30 mouse cellular contexts compared by ENCODE assay signal in genomic region chr7:47163203-47163602, GRCm38 (mm10). TPM values are rescaled to one million over a fixed set of nuclear protein-coding genes. Genes with fewer than 3 reads are reported as not detected.
DNase-seq lines count a peak whose midpoint lies in the region; ATAC-seq and TF ChIP-seq lines count a peak whose summit lies in the region.
"Had no signal": no experiment of that assay in that cellular context is flagged by ENCODE, and none has a peak within 500 bp of the region (broad histone marks: within the 10 kb centered on the region; RNA-seq: fewer than 3 reads in every experiment).

No protein-coding gene starts in this region.

- no peaks in the 10 kb centered on the region for H3K36me3 ChIP-seq in hindbrain, postnatal 0 days (ENCODE audit: insufficient read depth, low read length)
- no peaks in the 10 kb centered on the region for H3K36me3 ChIP-seq in hindbrain, embryonic 14.5 days (replicated peaks; ENCODE audit: control insufficient read depth, insufficient read depth)
- no peaks in the 10 kb centered on the region for H3K36me3 ChIP-seq in lung, postnatal 0 days (ENCODE audit: insufficient read depth, low read length)
- H3K36me3 ChIP-seq: embryonic facial prominence, embryonic 15.5 days; forebrain, embryonic 10.5 days; heart, embryonic 10.5 days; hindbrain, embryonic 12.5 days had no signal

- TF ChIP-seq POLR2A in lung, adult 2 months (IDR thresholded peaks at IDR 0.05; ENCODE audit: borderline replicate concordance, extremely low read depth, low read depth, low read length): no peak

- no peak for TF ChIP-seq EP300 in lung, postnatal 0 days (IDR thresholded peaks at IDR 0.05)

- peak; percentile 30 for DNase-seq in hindbrain, postnatal 0 days (ENCODE audit: low spot score)
- DNase-seq in hindbrain, embryonic 14.5 days (ENCODE audit: low spot score): no peak
- DNase-seq in lung, postnatal 0 days (ENCODE audit: low spot score): peak; percentile 11
- no peak for DNase-seq in lung, adult 2 months
- DNase-seq in ovary, adult 18-20 months (ENCODE audit: low spot score): peak; percentile 26
- no peak for DNase-seq in ovary, postnatal 10 days (ENCODE audit: low spot score)
- DNase-seq in kidney, postnatal 36 days: no peak
- DNase-seq in natural killer cell, adult 2 months (ENCODE audit: low spot score in 2 of 2): no peak
- DNase-seq: adrenal gland, adult 2 months; cerebellum, adult 11 months; cerebellum, adult 8-10 months; cerebellum, postnatal 14 days; embryo, embryonic 11 days; gastrocnemius, postnatal 10 days; heart, adult 18-20 months; heart, postnatal 10 days; heart, postnatal 4 days had no signal

- no peak overlapping the region for H3K27ac ChIP-seq in hindbrain, postnatal 0 days
- no peak overlapping the region for H3K27ac ChIP-seq in hindbrain, embryonic 14.5 days
- no peak overlapping the region for H3K27ac ChIP-seq in lung, postnatal 0 days (ENCODE audit: low read length)
- H3K27ac ChIP-seq: embryonic facial prominence, embryonic 15.5 days; forebrain, embryonic 10.5 days; heart, embryonic 10.5 days; hindbrain, embryonic 12.5 days had no signal

- 0 out of 2 replicates have a peak, but pooled peaks have one; percentile 54 for ATAC-seq in hindbrain, postnatal 0 days
- no peak for ATAC-seq in hindbrain, embryonic 14.5 days (ENCODE audit: low FRiP score)
- peak; percentile 33; the same call in 1 of the 2 replicates for ATAC-seq in lung, postnatal 0 days
- ATAC-seq: forebrain, embryonic 14.5 days had no signal

- no peaks in the 10 kb centered on the region for H3K27me3 ChIP-seq in hindbrain, postnatal 0 days (ENCODE audit: insufficient read depth, low read length)
- no peaks in the 10 kb centered on the region for H3K27me3 ChIP-seq in hindbrain, embryonic 14.5 days (ENCODE audit: control insufficient read depth, insufficient read depth, low read length)
- H3K27me3 ChIP-seq in lung, postnatal 0 days (replicated peaks; ENCODE audit: insufficient read depth, low read length): no peaks in the 10 kb centered on the region
- H3K27me3 ChIP-seq: embryonic facial prominence, embryonic 15.5 days; hindbrain, embryonic 12.5 days had no signal

- H3K9ac ChIP-seq in hindbrain, postnatal 0 days (replicated peaks; ENCODE audit: low read length): no peak overlapping the region
- H3K9ac ChIP-seq in hindbrain, embryonic 14.5 days: no peak overlapping the region
- H3K9ac ChIP-seq in lung, postnatal 0 days (replicated peaks; ENCODE audit: low read depth): no peak overlapping the region
- H3K9ac ChIP-seq: embryonic facial prominence, embryonic 15.5 days; hindbrain, embryonic 12.5 days had no signal

- H3K4me3 ChIP-seq in hindbrain, postnatal 0 days (ENCODE audit: low read length): no peak overlapping the region
- no peak overlapping the region for H3K4me3 ChIP-seq in hindbrain, embryonic 14.5 days (replicated peaks; ENCODE audit: low read length)
- H3K4me3 ChIP-seq in lung, postnatal 0 days (ENCODE audit: low read depth, low read length): no peak overlapping the region
- H3K4me3 ChIP-seq in lung, adult 2 months (replicated peaks; ENCODE audit: extremely low read depth, low read depth, low read length): no peak overlapping the region
- H3K4me3 ChIP-seq: embryonic facial prominence, embryonic 15.5 days; erythroblast, embryonic 14.5 days; forebrain, embryonic 10.5 days; heart, embryonic 10.5 days; hindbrain, embryonic 12.5 days had no signal

- H3K9me3 ChIP-seq in hindbrain, postnatal 0 days (ENCODE audit: low read length): no peaks in the 10 kb centered on the region
- no peaks in the 10 kb centered on the region for H3K9me3 ChIP-seq in hindbrain, embryonic 14.5 days (ENCODE audit: control insufficient read depth, low read length)
- H3K9me3 ChIP-seq in lung, postnatal 0 days (ENCODE audit: low read length): no peaks in the 10 kb centered on the region
- H3K9me3 ChIP-seq: embryonic facial prominence, embryonic 15.5 days; forebrain, embryonic 10.5 days; heart, embryonic 10.5 days; hindbrain, embryonic 12.5 days had no signal

- no peak for TF ChIP-seq CTCF in hindbrain, postnatal 0 days (IDR thresholded peaks at IDR 0.05; ENCODE audit: low read depth)
- TF ChIP-seq CTCF in lung, postnatal 0 days (IDR thresholded peaks at IDR 0.05): no peak
- TF ChIP-seq CTCF in lung, adult 2 months (IDR thresholded peaks at IDR 0.05; ENCODE audit: insufficient read depth, low read length): no peak

- H3K4me1 ChIP-seq in hindbrain, postnatal 0 days (ENCODE audit: insufficient read depth, low read length): no peaks in the 10 kb centered on the region
- no peaks in the 10 kb centered on the region for H3K4me1 ChIP-seq in hindbrain, embryonic 14.5 days (replicated peaks; ENCODE audit: control insufficient read depth, insufficient read depth, low read length)
- H3K4me1 ChIP-seq in lung, postnatal 0 days (ENCODE audit: insufficient read depth, low read depth, low read length): no peaks in the 10 kb centered on the region
- no peaks in the 10 kb centered on the region for H3K4me1 ChIP-seq in lung, adult 2 months (ENCODE audit: control insufficient read depth, insufficient read depth, low read length)
- H3K4me1 ChIP-seq: embryonic facial prominence, embryonic 15.5 days; heart, embryonic 10.5 days; hindbrain, embryonic 12.5 days had no signal

- 76% methylated on average over 4 of the region's 4 CpGs for WGBS in hindbrain, postnatal 0 days
- WGBS in hindbrain, embryonic 14.5 days: 81% methylated on average over 4 of the region's 4 CpGs
- 72% methylated on average over 4 of the region's 4 CpGs for WGBS in lung, postnatal 0 days
- 63% methylated on average over 4 of the region's 4 CpGs for WGBS in lung, adult 2 months

- no peak overlapping the region for H3K4me2 ChIP-seq in hindbrain, postnatal 0 days (ENCODE audit: low read depth, low read length)
- no peak overlapping the region for H3K4me2 ChIP-seq in hindbrain, embryonic 14.5 days (replicated peaks)
- H3K4me2 ChIP-seq in lung, postnatal 0 days (replicated peaks; ENCODE audit: low read depth, low read length): no peak overlapping the region
- H3K4me2 ChIP-seq: embryonic facial prominence, embryonic 15.5 days; hindbrain, embryonic 12.5 days had no signal

RNA-seq across cellular contexts. Expression of gene Ptpn5, which starts 29.7 kb away (rescaled TPM):
- 98.3 and 107 TPM in 2 replicates for total RNA-seq in hindbrain, postnatal 0 days (2014; rRNA removed)
- 129 and 138 TPM in 2 replicates for polyA plus RNA-seq in hindbrain, postnatal 0 days (2015; fragmentation: Nextera tagmentation; extraction: Ambion mirVana)
- 162 and 171 TPM in 2 replicates for polyA plus RNA-seq in hindbrain, embryonic 14.5 days (2014; fragmentation: Nextera tagmentation; extraction: Ambion mirVana)
- polyA plus RNA-seq in lung, postnatal 0 days (2015; fragmentation: Nextera tagmentation; extraction: Ambion mirVana): 1.2 and 1.7 TPM in 2 replicates
- polyA plus RNA-seq in lung, adult 2 months (2012; rRNA removed): 0.90 and 1.3 TPM in 2 replicates
- total RNA-seq: common myeloid progenitor, adult 5-6 weeks; gastrocnemius, postnatal 4 days; heart, adult 18-20 months; heart, postnatal 10 days; heart, postnatal 4 days had no signal
- polyA plus RNA-seq: erythroblast, embryonic 14.5 days had no signal

RNA-seq across cellular contexts. Expression of gene Mrgpra6, which starts 41.5 kb away (rescaled TPM):
- total RNA-seq in hindbrain, postnatal 0 days (2014; rRNA removed): not detected in 2 replicates
- not detected in 2 replicates for polyA plus RNA-seq in hindbrain, postnatal 0 days (2015; fragmentation: Nextera tagmentation; extraction: Ambion mirVana)
- polyA plus RNA-seq in hindbrain, embryonic 14.5 days (2014; fragmentation: Nextera tagmentation; extraction: Ambion mirVana): not detected in 2 replicates
- polyA plus RNA-seq in lung, postnatal 0 days (2015; fragmentation: Nextera tagmentation; extraction: Ambion mirVana): not detected in 2 replicates
- polyA plus RNA-seq in lung, adult 2 months (2012; rRNA removed): not detected in 2 replicates
- total RNA-seq: adrenal gland, adult 2 months; adrenal gland, postnatal 4 days; CH12.LX; common myeloid progenitor, adult 5-6 weeks; gastrocnemius, postnatal 10 days; gastrocnemius, postnatal 4 days; heart, adult 18-20 months; heart, postnatal 10 days; heart, postnatal 4 days had no signal
- polyA plus RNA-seq: adrenal gland, adult 2 months; brain, embryonic 14.5 days; embryonic facial prominence, embryonic 11.5 days; embryonic facial prominence, embryonic 15.5 days; erythroblast, embryonic 14.5 days; forebrain, embryonic 10.5 days; forebrain, embryonic 14.5 days; heart, embryonic 10.5 days; heart, embryonic 14.5 days; hindbrain, embryonic 12.5 days had no signal

Comparison
In these comparisons a context has a peak if more than half of its experiments do, and no peak if none do; other contexts are left out.
1. DNase-seq: peak in hindbrain, postnatal 0 days (single experiment), lung, postnatal 0 days (single experiment) and ovary, adult 18-20 months (single experiment); none in hindbrain, embryonic 14.5 days (single experiment), lung, adult 2 months (single experiment), ovary, postnatal 10 days (single experiment), kidney, postnatal 36 days (0 of 2) and natural killer cell, adult 2 months (0 of 2).
2. RNA of gene Ptpn5, which starts 29.7 kb away (polyA plus RNA-seq): 162 to 171 TPM in hindbrain, embryonic 14.5 days and 129 to 138 TPM in hindbrain, postnatal 0 days; 1.2 to 1.7 TPM in lung, postnatal 0 days and 0.90 to 1.3 TPM in lung, adult 2 months; every median in the first group is over 10 times any median in the second.